Mouse (Mus musculus) kidney, embryonic 16.5 days (tissue): ENCODE results near the gene Loxl3. TPM values are rescaled to one million over a fixed set of nuclear protein-coding genes. Genes with fewer than 3 reads are reported as not detected.

Experiments
- ATAC-seq: fragments of 200-750 bp; cut with Nextera tagmentation; 2 replicates; pipeline ENCODE4 v1.8.0; 2017; ENCODE audit warnings: moderate TSS enrichment; ENCODE audit not compliant: low FRiP score, low TSS enrichment
- H3K27ac ChIP-seq: fragments of 300-500 bp; sonication (generic); 2 replicates; pipeline ENCODE4 v1.5.1; 2014; ENCODE audit warnings: low read length
- H3K27me3 ChIP-seq: fragments of 300-500 bp; sonication (generic); 2 replicates; pipeline ENCODE4 v1.6.1; 2014; ENCODE audit warnings: low read length, control low read depth, mixed read lengths; ENCODE audit not compliant: insufficient read depth
- H3K36me3 ChIP-seq: fragments of 300-500 bp; sonication (generic); 2 replicates; pipeline ENCODE4 v1.6.1; 2014; ENCODE audit warnings: low read length, control low read depth, mixed read lengths; ENCODE audit not compliant: insufficient read depth
- H3K4me1 ChIP-seq: fragments of 300-500 bp; sonication (generic); 2 replicates; pipeline ENCODE4 v1.6.1; 2014; ENCODE audit warnings: low read length, control low read depth, mixed read lengths; ENCODE audit not compliant: insufficient read depth
- H3K4me2 ChIP-seq: fragments of 300-500 bp; sonication (generic); replicated peaks from 2 replicates; pipeline ENCODE4 v1.6.1; 2014; ENCODE audit warnings: low read depth, low read length
- H3K4me3 ChIP-seq: fragments of 300-500 bp; sonication (generic); 2 replicates; pipeline ENCODE4 v1.5.1; 2014; ENCODE audit warnings: mild to moderate bottlenecking, low read length
- H3K9ac ChIP-seq: fragments of 300-500 bp; sonication (generic); replicated peaks from 2 replicates; pipeline ENCODE4 v1.6.1; 2014; ENCODE audit warnings: low read length
- H3K9me3 ChIP-seq: fragments of 300-500 bp; sonication (generic); 2 replicates; pipeline ENCODE4 v1.6.1; 2016; ENCODE audit warnings: low read length, control low read depth
- WGBS: fragments of 180-500 bp; shearing (Covaris S2); extraction: QIAGEN DNeasy Blood & Tissue Kit; methylation state at CpG from one replicate; pipeline ENCODE4 v1.1.7; 2014; 5-methylcytosine and 5-hydroxymethylcytosine counted together
- polyA plus RNA-seq: library from polyadenylated mRNA; unstranded; fragments of >200 nt; fragmentation: Nextera tagmentation; extraction: Ambion mirVana; gene quantifications from 2 replicates; pipeline ENCODE4 v1.2.1, GENCODE M21; 2015

Loxl3 gene
- polyA plus RNA-seq, 1 experiment from 2014 or later: 26.1 TPM

DNA sequence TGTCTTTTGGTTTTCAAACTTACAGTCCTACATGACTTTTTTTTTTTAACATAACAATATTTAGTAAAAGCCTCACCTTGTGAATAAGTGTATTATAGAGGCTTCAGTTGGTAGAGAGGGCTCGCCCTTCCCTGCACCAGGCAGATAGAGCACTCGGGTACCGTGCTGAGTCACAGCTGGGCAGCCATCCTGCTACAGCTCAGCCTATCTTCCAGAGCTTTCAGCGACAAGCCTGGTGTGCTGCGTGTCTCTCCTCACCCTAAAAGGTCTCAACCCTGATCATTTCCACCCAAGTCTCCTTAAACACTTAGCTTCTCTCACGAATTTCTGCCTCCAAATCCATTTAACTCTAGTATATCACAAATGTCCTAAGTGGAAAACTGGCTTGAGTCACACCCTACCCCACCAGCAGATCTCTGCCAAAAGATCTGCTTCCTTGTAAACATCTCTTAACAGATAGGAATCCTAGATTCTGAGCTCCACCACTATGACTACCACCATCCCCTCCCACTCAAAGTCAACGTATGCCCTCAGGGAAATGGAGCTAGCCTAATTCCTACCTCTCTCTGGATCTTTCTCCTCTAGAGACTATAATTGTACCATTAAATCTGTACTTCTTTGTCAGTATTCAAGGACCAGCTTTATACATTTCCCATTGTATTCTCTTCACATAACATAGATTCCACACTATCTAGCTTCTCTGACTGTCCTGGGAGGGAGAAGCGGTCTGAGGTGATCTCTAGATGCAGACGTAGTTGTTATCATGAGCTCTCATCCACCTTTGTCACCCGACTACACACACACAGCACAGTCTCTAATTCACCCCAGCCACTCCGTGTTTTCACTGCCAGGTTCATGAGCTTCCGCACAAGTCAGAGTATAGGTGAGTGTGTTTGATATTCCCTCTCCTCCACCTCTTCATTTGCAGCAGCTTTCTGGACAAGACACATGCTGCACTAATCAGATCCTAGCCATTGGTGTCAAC lies 19.2 kb upstream of the Loxl3 start:
- ATAC-seq: no peak

DNA sequence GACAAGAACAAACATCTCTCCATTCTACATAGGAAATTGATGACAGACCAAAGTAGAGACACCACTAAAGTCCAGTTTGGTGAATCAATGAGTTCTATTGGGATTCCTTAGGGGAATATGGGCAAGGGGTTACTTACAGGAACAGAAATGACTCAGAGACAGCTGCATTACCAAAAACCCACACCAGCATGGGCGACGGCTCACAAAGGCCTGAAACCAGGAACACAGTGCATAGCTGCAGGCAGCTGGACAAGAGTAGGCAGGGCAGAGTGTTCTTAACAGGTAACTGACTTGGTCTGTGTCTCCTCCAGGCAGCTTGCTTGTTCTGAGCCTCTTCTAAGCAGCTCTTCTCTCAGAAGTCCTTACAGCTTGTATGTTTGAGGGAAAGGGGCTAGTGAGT lies 18.2 kb upstream of the Loxl3 start:
- Histone ChIP-seq H3K4me3 (no peak overlapping the region), H3K9ac (no peak overlapping the region), H3K27ac (no peak overlapping the region), H3K4me1 (0 out of 2 replicates have a peak, but pooled peaks cover 2% of the 10 kb centered on the region), H3K27me3 (no peaks in the 10 kb centered on the region), H3K9me3 (no peaks in the 10 kb centered on the region), H3K4me2 (no peak overlapping the region), H3K36me3 (no peaks in the 10 kb centered on the region)
- ATAC-seq: no peak
- 89% methylated on average over 2 of the region's 2 CpGs for WGBS

More for the DNA sequence above, 19.2 kb upstream of the Loxl3 start:
- no peak overlapping the region for H3K4me2 ChIP-seq
- H3K9me3 ChIP-seq: no peaks in the 10 kb centered on the region
- H3K9ac ChIP-seq: no peak overlapping the region
- 68% methylated on average over 12 of the region's 12 CpGs for WGBS
- H3K36me3 ChIP-seq: no peaks in the 10 kb centered on the region
- no peaks in the 10 kb centered on the region for H3K27me3 ChIP-seq
- no peak overlapping the region for H3K27ac ChIP-seq
- H3K4me3 ChIP-seq: no peak overlapping the region
- H3K4me1 ChIP-seq: peaks cover 2% of the 10 kb centered on the region; the same call in 1 of the 2 replicates

- Histone ChIP-seq H3K4me2 (no peak overlapping the region), H3K27me3 (no peaks in the 10 kb centered on the region), H3K27ac (peak overlapping the region; percentile 20; the same call in 1 of the 2 replicates), H3K4me3 (no peak overlapping the region), H3K36me3 (no peaks in the 10 kb centered on the region), H3K4me1 (0 out of 2 replicates have a peak, but pooled peaks cover 2% of the 10 kb centered on the region), H3K9me3 (no peaks in the 10 kb centered on the region), H3K9ac (no peak overlapping the region)
- ATAC-seq: no peak; the same call in 1 of the 2 replicates
- 38% methylated on average over 3 of the region's 3 CpGs for WGBS
Observed at GRCm38 (mm10) chr6:83017190-83017589, 16.8 kb upstream of the Loxl3 start.

DNA sequence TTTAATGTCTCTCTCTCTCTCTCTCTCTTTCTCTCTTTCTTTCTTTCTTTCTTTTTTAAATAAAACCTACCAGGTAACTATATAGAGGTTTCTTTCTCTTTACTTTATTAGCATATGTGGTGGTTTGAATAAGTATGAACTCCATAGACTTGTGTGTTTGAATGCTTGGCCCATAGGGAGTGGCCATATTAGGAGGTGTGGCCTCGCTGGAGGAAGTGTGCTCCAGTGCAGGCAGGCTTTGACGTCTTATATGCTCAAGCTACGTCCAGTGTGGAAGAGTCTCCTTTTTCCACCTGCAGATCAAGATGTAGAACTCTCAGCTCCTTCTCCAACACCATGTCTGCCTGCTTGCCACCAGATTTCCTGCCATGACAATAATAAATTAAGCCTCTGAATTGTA lies 14.9 kb upstream of the Loxl3 start:
- 72% methylated on average over 3 of the region's 3 CpGs for WGBS
- no peak for ATAC-seq
- Histone ChIP-seq H3K4me1 (0 out of 2 replicates have a peak, but pooled peaks cover 2% of the 10 kb centered on the region), H3K27ac (no peak overlapping the region), H3K36me3 (no peaks in the 10 kb centered on the region), H3K9me3 (no peaks in the 10 kb centered on the region), H3K4me3 (no peak overlapping the region), H3K4me2 (no peak overlapping the region), H3K9ac (no peak overlapping the region), H3K27me3 (no peaks in the 10 kb centered on the region)

GRCm38 (mm10) chr6:83020121-83020520 lies 13.9 kb upstream of the Loxl3 start:
- no peak overlapping the region for H3K9ac ChIP-seq
- no peaks in the 10 kb centered on the region for H3K27me3 ChIP-seq
- no peaks in the 10 kb centered on the region for H3K36me3 ChIP-seq
- H3K4me1 ChIP-seq: 0 out of 2 replicates have a peak, but pooled peaks cover 2% of the 10 kb centered on the region
- H3K27ac ChIP-seq: no peak overlapping the region
- no peak for ATAC-seq
- no peak overlapping the region for H3K4me2 ChIP-seq
- WGBS: 86% methylated on average over 6 of the region's 6 CpGs
- H3K4me3 ChIP-seq: no peak overlapping the region
- H3K9me3 ChIP-seq: no peaks in the 10 kb centered on the region

DNA sequence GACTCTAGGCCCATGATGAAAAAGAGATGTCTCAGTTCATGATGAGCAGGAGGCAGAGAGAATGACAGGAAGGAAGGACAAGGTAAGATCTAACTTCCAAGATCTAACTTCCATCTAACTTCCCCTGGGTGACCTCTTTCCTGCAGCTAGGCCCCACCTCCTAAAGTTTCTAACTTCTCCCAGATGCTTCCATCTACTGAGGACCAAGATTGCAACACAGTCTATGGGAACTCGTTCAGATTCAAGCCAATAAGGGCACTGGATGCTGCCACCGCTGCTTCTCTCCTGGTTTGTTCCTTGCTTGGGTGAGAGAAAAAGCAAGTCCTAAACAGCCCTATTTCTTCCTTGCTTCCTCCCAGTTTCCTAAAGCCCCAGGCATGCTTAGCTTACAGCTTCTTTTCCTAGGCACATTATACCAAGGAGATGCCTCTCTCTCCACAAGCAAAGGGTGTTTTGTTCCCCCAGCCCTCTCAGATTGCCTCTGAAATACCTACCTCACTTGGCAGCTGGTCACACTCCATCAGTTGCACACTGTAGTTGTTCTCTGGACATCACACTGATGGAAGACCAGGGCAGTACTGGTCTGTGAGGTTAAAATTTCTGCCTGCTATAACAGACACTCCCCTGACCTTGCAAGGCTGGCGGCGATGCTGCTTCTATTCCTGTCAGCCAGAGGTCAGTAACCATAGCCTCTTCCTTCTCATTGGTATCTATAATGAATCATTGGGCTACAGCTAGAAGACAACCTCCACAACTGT lies 13.0 kb upstream of the Loxl3 start:
- H3K4me1 ChIP-seq: 0 out of 2 replicates have a peak, but pooled peaks cover 2% of the 10 kb centered on the region
- no peaks in the 10 kb centered on the region for H3K36me3 ChIP-seq
- no peaks in the 10 kb centered on the region for H3K27me3 ChIP-seq
- 49% methylated on average over 4 of the region's 4 CpGs for WGBS
- H3K9ac ChIP-seq: no peak overlapping the region
- no peaks in the 10 kb centered on the region for H3K9me3 ChIP-seq
- ATAC-seq: peak; percentile 75; the same call in 1 of the 2 replicates
- no peak overlapping the region for H3K4me3 ChIP-seq
- H3K27ac ChIP-seq: no peak overlapping the region
- no peak overlapping the region for H3K4me2 ChIP-seq

GRCm38 (mm10) chr6:83023008-83023407 lies 11.0 kb upstream of the Loxl3 start:
- WGBS: 86% methylated on average over 9 of the region's 9 CpGs
- H3K4me3 ChIP-seq: no peak overlapping the region
- no peak for ATAC-seq
- no peaks in the 10 kb centered on the region; the same call in 1 of the 2 replicates for H3K4me1 ChIP-seq
- H3K4me2 ChIP-seq: no peak overlapping the region
- H3K27ac ChIP-seq: no peak overlapping the region
- no peak overlapping the region for H3K9ac ChIP-seq
- H3K9me3 ChIP-seq: no peaks in the 10 kb centered on the region
- no peaks in the 10 kb centered on the region for H3K27me3 ChIP-seq
- H3K36me3 ChIP-seq: no peaks in the 10 kb centered on the region

DNA sequence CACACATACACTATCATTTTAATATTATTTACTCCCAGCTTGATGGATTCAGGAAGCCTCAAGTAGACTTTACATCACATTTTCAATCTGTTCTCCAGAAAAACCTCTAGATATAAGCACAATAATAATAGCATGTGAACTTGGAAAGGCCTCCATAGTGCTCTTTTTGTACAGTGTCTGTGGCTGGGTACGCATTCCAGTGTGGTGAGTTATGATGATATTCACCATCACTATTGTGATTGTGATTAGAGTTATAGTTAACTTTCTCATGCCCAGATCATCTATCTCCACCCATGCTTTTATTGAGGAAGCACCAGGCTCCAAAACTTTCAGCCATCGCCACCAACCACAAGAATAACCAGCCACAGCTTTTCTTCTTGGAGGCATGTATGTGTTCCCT lies 10.2 kb upstream of the Loxl3 start:
- no peaks in the 10 kb centered on the region; the same call in 1 of the 2 replicates for H3K4me1 ChIP-seq
- no peaks in the 10 kb centered on the region for H3K9me3 ChIP-seq
- H3K27ac ChIP-seq: no peak overlapping the region
- H3K4me3 ChIP-seq: no peak overlapping the region
- 95% methylated on average over 2 of the region's 2 CpGs for WGBS
- ATAC-seq: no peak
- H3K36me3 ChIP-seq: no peaks in the 10 kb centered on the region
- H3K27me3 ChIP-seq: no peaks in the 10 kb centered on the region
- no peak overlapping the region for H3K9ac ChIP-seq
- H3K4me2 ChIP-seq: no peak overlapping the region

DNA sequence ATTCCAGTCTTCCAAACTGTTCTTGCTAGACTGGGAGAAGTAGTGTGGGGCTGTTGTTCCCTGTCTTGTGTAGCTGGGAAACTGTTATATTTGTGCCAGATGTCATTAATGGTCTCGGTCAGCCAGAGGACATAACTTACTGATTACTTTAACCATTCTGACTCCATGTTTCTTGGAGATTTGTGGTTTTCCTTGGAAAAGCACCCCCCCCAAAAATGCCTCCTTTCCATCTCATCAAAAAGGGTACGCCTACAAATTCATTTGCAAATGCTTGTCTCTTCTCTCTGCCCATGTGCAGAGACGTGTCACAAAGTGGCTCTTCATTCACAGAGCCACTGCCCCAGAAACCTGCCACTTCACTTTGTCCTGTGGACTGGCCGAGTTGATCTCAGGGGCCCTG lies 9.6 kb upstream of the Loxl3 start:
- no peak overlapping the region for H3K4me3 ChIP-seq
- no peaks in the 10 kb centered on the region for H3K27me3 ChIP-seq
- no peaks in the 10 kb centered on the region for H3K36me3 ChIP-seq
- no peak for ATAC-seq
- 71% methylated on average over 4 of the region's 4 CpGs for WGBS
- H3K9ac ChIP-seq: no peak overlapping the region
- 0 out of 2 replicates have a peak overlapping the region, but pooled peaks have one; percentile 6 for H3K27ac ChIP-seq
- no peak overlapping the region for H3K4me2 ChIP-seq
- H3K4me1 ChIP-seq: no peaks in the 10 kb centered on the region; the same call in 1 of the 2 replicates
- H3K9me3 ChIP-seq: no peaks in the 10 kb centered on the region
